Mouse (Mus musculus) thymus, postnatal 25 days (tissue): ENCODE measurements at regions not wholly inside any gene's neighbourhood (a gene's known extent, or its start where the extent isn't known, plus 50 kb on each side); places are given as distances from the start of the nearest gene placed in this dataset.

ENCODE experiments used
- DNase-seq: peaks from one replicate; pipeline ENCODE4 v3.0.0; 2022

DNA sequence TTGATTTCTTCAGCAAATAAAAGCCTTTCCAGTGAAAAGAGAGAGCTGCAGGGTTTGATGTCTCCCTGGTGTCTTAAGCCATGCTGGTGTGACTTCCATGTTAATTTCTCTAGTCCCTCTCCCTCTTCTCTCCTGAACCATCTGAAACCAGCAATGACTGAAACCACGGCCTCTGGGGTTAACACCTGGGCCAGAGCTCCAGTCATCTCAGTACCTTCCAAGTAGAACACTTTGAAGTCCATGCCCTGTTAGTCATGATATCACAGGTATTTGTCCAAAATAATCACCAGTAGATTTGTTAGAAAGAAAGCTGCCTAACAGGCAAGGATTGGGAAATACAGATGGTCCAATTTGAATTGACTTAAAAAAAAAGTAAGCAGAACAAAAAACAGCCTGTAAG lies 56.8 kb upstream of the Lhx8 start:
- no peak for DNase-seq

DNA sequence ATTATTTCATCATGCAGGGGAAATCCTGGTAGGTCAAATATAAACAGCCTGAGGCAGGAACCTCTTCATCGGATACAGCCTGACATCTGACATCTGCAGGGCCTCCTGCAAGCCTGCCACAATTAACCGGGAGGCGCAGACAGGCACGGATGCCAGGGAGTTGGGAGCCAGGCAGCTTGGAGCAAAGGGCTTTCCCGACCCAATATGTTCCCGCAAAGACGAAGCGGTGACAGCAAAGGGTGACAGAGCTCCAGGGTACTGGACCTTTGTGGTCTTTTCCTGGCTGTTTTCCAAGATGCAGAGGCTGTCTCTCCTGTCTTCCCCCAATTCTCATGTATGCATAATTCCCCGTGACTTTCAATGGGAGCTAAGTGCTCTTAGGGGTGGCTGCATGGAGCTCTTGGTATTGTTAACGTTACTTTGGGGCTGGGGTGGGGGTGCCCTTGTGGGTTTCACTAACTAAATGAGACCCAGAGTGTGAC lies 55.4 kb upstream of the Lhx8 start:
- no peak for DNase-seq

DNA sequence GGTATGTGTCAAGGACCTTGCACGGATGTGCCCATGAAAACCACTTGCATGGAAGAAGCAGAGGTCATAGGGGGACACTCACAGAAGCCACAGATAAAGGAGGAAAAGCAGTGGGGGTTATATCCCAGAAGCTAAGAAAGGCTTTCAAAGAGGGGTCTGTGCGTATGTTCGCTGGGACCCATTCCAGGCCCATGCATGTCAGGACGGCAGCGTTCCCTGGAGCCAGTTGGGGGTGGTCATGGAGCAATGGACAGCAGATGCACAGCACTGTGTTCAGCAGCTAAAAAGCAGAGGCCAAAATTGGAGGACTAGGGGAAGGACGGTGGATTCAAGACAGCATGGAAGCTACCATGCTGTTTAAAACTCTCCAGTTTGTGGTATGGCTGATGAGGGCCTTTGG lies 52.4 kb upstream of the Lhx8 start:
- no peak for DNase-seq

DNA sequence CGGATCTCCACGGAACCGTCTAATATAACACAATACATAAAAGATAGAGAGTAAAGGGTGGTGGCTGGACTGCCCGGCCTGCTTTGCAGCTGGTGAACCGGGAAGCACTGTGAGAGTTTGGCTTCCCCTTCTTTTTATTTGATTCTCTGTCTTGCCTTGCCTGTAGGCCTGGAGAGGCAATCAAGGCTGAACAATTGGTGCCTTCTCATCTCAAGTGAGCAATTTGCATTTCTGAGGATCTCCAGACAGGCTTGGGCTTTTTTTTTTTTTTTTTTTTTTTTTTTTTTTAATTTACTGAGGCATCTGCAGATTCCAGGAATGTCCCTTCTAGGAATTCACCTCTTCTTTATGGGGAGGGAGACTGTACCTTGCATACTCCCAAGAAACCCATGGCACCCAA lies 51.1 kb upstream of the Lhx8 start:
- no peak for DNase-seq
